Mouse (Mus musculus) midbrain, embryonic 16.5 days (tissue): ENCODE measurements around the gene Adam29. TPM values are rescaled to one million over a fixed set of nuclear protein-coding genes. Genes with fewer than 3 reads are reported as not detected.

Experiments used
- ATAC-seq: fragments of 200-750 bp; cut with Nextera tagmentation; 2 replicates; pipeline ENCODE4 v1.8.0; 2017; ENCODE audit warnings: moderate TSS enrichment
- H3K27ac ChIP-seq: fragments of 300-500 bp; sonication (generic); 2 replicates; pipeline ENCODE4 v1.5.1; 2014; ENCODE audit warnings: mild to moderate bottlenecking, low read length, mixed read lengths
- H3K27me3 ChIP-seq: fragments of 300-500 bp; sonication (generic); 2 replicates; pipeline ENCODE4 v1.6.1; 2014; ENCODE audit warnings: low read depth, low read length, mixed read lengths; ENCODE audit not compliant: control insufficient read depth, insufficient read depth
- H3K36me3 ChIP-seq: fragments of 300-500 bp; sonication (generic); 2 replicates; pipeline ENCODE4 v1.6.1; 2014; ENCODE audit warnings: mild to moderate bottlenecking, low read length, moderate library complexity, mixed read lengths; ENCODE audit not compliant: control insufficient read depth, insufficient read depth
- H3K4me1 ChIP-seq: fragments of 300-500 bp; sonication (generic); 2 replicates; pipeline ENCODE4 v1.6.1; 2014; ENCODE audit warnings: mild to moderate bottlenecking, low read length, mixed read lengths; ENCODE audit not compliant: control insufficient read depth, insufficient read depth
- H3K4me2 ChIP-seq: fragments of 300-500 bp; sonication (generic); 2 replicates; pipeline ENCODE4 v1.6.1; 2014; ENCODE audit warnings: mild to moderate bottlenecking, low read length, mixed read lengths
- H3K4me3 ChIP-seq: fragments of 300-500 bp; sonication (generic); 2 replicates; pipeline ENCODE4 v1.5.1; 2014; ENCODE audit warnings: low read depth, mild to moderate bottlenecking, low read length, moderate library complexity, mixed read lengths
- H3K9ac ChIP-seq: fragments of 300-500 bp; sonication (generic); 2 replicates; pipeline ENCODE4 v1.6.1; 2014; ENCODE audit warnings: low read depth, low read length, mixed read lengths
- H3K9me3 ChIP-seq: fragments of 300-500 bp; sonication (generic); replicated peaks from 2 replicates; pipeline ENCODE4 v1.6.1; 2014; ENCODE audit warnings: mild to moderate bottlenecking, low read length, mixed read lengths; ENCODE audit not compliant: control insufficient read depth, poor library complexity, severe bottlenecking
- WGBS: fragments of 180-500 bp; shearing (Covaris S2); extraction: QIAGEN DNeasy Blood & Tissue Kit; methylation state at CpG from one replicate; pipeline ENCODE4 v1.1.7; 2014; 5-methylcytosine and 5-hydroxymethylcytosine counted together
- polyA plus RNA-seq: library from polyadenylated mRNA; unstranded; fragments of >200 nt; fragmentation: Nextera tagmentation; extraction: Ambion mirVana; gene quantifications from 2 replicates; pipeline ENCODE4 v1.2.1, GENCODE M21; 2015

The Adam29 gene
- polyA plus RNA-seq, result not detected in 2 replicates

GRCm38 (mm10) chr8:55906848-55907247 lies at the start of gene Adam29:
Gene Adam29 (minus strand): TSS chr8:55906948.
- H3K9me3 ChIP-seq, result no peaks in the 10 kb centered on the region
- H3K4me3 ChIP-seq, result no peak within 1 kb of the TSS
- no peak within 1 kb of the TSS for H3K27ac ChIP-seq
- no peak for ATAC-seq
- no peak within 1 kb of the TSS for H3K4me2 ChIP-seq
- H3K27me3 ChIP-seq, result no peaks in the 10 kb centered on the region
- 83% methylated on average over 1 of the region's 1 CpGs for WGBS
- H3K36me3 ChIP-seq, result no peaks in the 10 kb centered on the region
- H3K4me1 ChIP-seq, result no peaks in the 10 kb centered on the region
- no peak within 1 kb of the TSS for H3K9ac ChIP-seq

GRCm38 (mm10) chr8:55940526-55940880 lies 33.8 kb upstream of the Adam29 start:
- Histone ChIP-seq H3K4me3 (peak overlapping the region; percentile 53), H3K27ac (peak overlapping the region; percentile 55)

GRCm38 (mm10) chr8:55939870-55940525 lies 33.2 kb upstream of the Adam29 start, which contains the start of gene Glra3:
Gene Glra3 (plus strand): TSS chr8:55940460.
- Histone ChIP-seq H3K4me2 (peak within 1 kb of the TSS; percentile 72), H3K4me1 (peaks cover 6% of the 10 kb centered on the region; the same call in 1 of the 2 replicates), H3K27me3 (no peaks in the 10 kb centered on the region), H3K36me3 (no peaks in the 10 kb centered on the region), H3K27ac (peak within 1 kb of the TSS; percentile 55), H3K9ac (peak within 1 kb of the TSS; percentile 50), H3K4me3 (peak within 1 kb of the TSS; percentile 53), H3K9me3 (no peaks in the 10 kb centered on the region)
- peak; percentile 99 for ATAC-seq
- WGBS, result 7% methylated on average over 11 of the region's 11 CpGs

More at GRCm38 (mm10) chr8:55940526-55940880, 33.8 kb upstream of the Adam29 start:
- Histone ChIP-seq H3K36me3 (no peaks in the 10 kb centered on the region), H3K4me1 (peaks cover 6% of the 10 kb centered on the region; the same call in 1 of the 2 replicates), H3K9ac (peak overlapping the region; percentile 50), H3K27me3 (no peaks in the 10 kb centered on the region), H3K9me3 (no peaks in the 10 kb centered on the region), H3K4me2 (peak overlapping the region; percentile 72)
- WGBS, result 0% methylated on average over 8 of the region's 8 CpGs
- ATAC-seq, result peak; percentile 93

Other genes starting within 250 kb of the Adam29 start
- 2.2 and 3.0 TPM in 2 replicates for gene Glra3, start 33.5 kb upstream of the Adam29 start, polyA plus RNA-seq